Mouse (Mus musculus) CH12.LX (cell line): Measurements from ENCODE around the gene Gm8439.

Source experiments
- CTCF ChIP-seq, 2 experiments: IDR thresholded peaks in 1 of 2; conservative IDR thresholded peaks in 1 of 2; 2 replicates each; pipeline ENCODE4 v1.5.1; 2011 to 2012; ENCODE audit warnings: low read depth in 2 of 2, low read length in 2 of 2, improper control_type of control experiment in 1 of 2, inconsistent platforms in 1 of 2, mild to moderate bottlenecking in 1 of 2, moderate library complexity in 1 of 2
- E2F4 ChIP-seq: IDR thresholded peaks from 2 replicates; pipeline ENCODE4 v1.6.1; 2011; ENCODE audit warnings: low read depth, low read length, improper control_type of control experiment; ENCODE audit not compliant: insufficient replicate concordance
- EP300 ChIP-seq: IDR thresholded peaks from 2 replicates; pipeline ENCODE4 v1.6.1; 2011; ENCODE audit warnings: low read length, improper control_type of control experiment
- JUND ChIP-seq: conservative IDR thresholded peaks from 2 replicates; pipeline ENCODE4 v1.6.1; 2011; ENCODE audit warnings: low read depth, low read length, improper control_type of control experiment
- MAX ChIP-seq: IDR thresholded peaks from 2 replicates; pipeline ENCODE4 v1.6.1; 2011; ENCODE audit warnings: low read length, improper control_type of control experiment
- MAZ ChIP-seq: IDR thresholded peaks from 2 replicates; pipeline ENCODE4 v1.6.1; 2012; ENCODE audit warnings: low read depth, mild to moderate bottlenecking, inconsistent platforms, low read length, improper control_type of control experiment, moderate library complexity
- TCF12 ChIP-seq: IDR thresholded peaks from 2 replicates; pipeline ENCODE4 v1.6.1; 2014; ENCODE audit warnings: low read depth, mild to moderate bottlenecking, inconsistent platforms, low read length, improper control_type of control experiment
- UBTF ChIP-seq: IDR thresholded peaks from 2 replicates; pipeline ENCODE4 v1.6.1; 2012; ENCODE audit warnings: low read depth, mild to moderate bottlenecking, inconsistent platforms, low read length, improper control_type of control experiment, moderate library complexity
- USF2 ChIP-seq: conservative IDR thresholded peaks from 2 replicates; pipeline ENCODE4 v1.6.1; 2011; ENCODE audit warnings: low read depth, low read length, improper control_type of control experiment
- ZNF384 ChIP-seq: IDR thresholded peaks from 2 replicates; pipeline ENCODE4 v1.6.1; 2012; ENCODE audit warnings: low read depth, low read length, improper control_type of control experiment, inconsistent platforms

DNA sequence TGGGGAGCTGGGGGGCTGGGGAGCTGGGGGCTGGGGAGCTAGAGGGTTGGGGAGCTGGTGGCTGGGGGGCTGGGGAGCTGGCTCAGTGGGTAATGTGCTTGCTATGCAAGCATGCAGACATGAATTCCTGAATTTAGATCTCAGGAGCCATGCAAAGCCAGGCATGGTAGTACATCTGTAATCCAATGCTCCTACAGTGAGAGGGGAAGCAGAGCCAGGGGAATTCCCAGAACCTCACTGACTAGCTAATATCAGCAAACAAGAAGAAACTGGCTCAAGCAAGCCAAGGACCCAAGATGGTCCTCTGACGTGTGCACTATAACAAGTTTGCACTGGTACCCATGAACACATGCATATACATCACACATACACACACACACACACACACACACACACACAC, 13.2 kb downstream of the Gm8439 start:
- TF ChIP-seq CTCF (conservative IDR thresholded peaks at IDR 0.05 in 1 of 2, IDR thresholded peaks at IDR 0.05 in 1 of 2; ENCODE audit: low read depth in 2 of 2, low read length in 2 of 2) (no peak), ZNF384 (no peak), MAZ (no peak), UBTF (no peak), EP300 (no peak), E2F4 (no peak), JUND (no peak), MAX (no peak), USF2 (no peak), TCF12 (no peak)
